Mouse (Mus musculus): Measurements from ENCODE around the gene Tex26. TPM values are rescaled to one million over a fixed set of nuclear protein-coding genes. Genes with fewer than 3 reads are reported as not detected.

Tex26 gene
- polyA plus RNA-seq, 1 experiment from 2014 or later, result 0.27 TPM

DNA sequence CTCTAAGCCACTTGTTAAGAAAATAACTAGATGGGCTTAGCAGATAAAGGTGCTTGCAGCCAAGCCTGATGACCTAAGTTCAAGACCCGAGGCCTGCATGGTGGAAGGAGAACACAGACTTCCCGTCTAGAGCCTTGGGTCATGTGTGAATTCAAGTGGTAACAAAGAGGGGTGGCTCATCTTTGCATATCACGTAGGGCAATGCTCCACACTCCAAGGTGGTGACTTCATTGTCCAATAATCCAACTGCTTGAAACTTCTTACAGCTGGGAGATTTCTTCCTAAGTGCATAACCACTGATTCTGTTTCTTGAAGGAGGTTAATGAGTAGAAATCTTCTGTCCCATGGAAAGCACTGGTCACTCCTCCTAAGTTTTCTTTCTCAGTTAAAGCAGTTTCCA, 22.6 kb downstream of the Tex26 start:
- no peak overlapping the region for H3K4me3 ChIP-seq (ENCODE audit: low read depth, low read length)

DNA sequence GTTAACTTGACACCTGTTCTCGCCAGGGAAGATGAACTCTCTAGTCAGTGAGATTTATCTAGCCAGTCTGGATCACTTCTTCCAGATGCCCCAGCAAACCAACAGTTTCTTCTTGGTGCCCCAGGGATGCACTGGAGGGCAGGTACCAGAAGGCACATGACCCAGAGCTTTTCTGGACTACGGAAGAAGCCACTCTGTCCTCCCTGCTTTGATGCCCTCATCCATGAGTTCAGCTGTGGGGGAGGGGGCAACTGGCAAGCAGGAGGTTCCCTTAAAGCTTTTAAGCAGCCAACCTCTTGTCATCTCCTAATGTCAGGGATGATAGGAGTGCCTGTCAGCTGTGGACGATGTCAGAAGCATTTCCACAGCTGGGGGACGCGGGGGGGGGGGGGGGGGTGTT, 25.8 kb downstream of the Tex26 start:
- Histone ChIP-seq H3K27ac (replicated peaks) (no peak overlapping the region), H3K4me3 (ENCODE audit: low read depth, low read length) (no peak overlapping the region), H3K9ac (ENCODE audit: low read length) (no peak overlapping the region), H3K9me3 (ENCODE audit: control insufficient read depth, low read length) (no peaks in the 10 kb centered on the region), H3K36me3 (ENCODE audit: control insufficient read depth, insufficient read depth, low read length) (no peaks in the 10 kb centered on the region), H3K4me2 (replicated peaks; ENCODE audit: low read depth) (no peak overlapping the region), H3K27me3 (ENCODE audit: control insufficient read depth, insufficient read depth, low read length) (no peaks in the 10 kb centered on the region), H3K4me1 (replicated peaks; ENCODE audit: control insufficient read depth, insufficient read depth) (no peaks in the 10 kb centered on the region)
- ATAC-seq (ENCODE audit: low FRiP score, low TSS enrichment) (no peak), DNase-seq (ENCODE audit: low spot score) (no peak)
- WGBS, result 45% methylated on average over 5 of the region's 5 CpGs
- TF ChIP-seq CTCF (IDR thresholded peaks at IDR 0.05; ENCODE audit: low read depth) (no peak), EP300 (optimal IDR thresholded peaks at IDR 0.05) (no peak)

More for the DNA sequence above, 22.6 kb downstream of the Tex26 start:
- Histone ChIP-seq H3K9me3 (ENCODE audit: control insufficient read depth, low read length) (no peaks in the 10 kb centered on the region), H3K4me1 (replicated peaks; ENCODE audit: control insufficient read depth, insufficient read depth) (no peaks in the 10 kb centered on the region), H3K36me3 (ENCODE audit: control insufficient read depth, insufficient read depth, low read length) (no peaks in the 10 kb centered on the region), H3K27me3 (ENCODE audit: control insufficient read depth, insufficient read depth, low read length) (no peaks in the 10 kb centered on the region), H3K27ac (replicated peaks) (no peak overlapping the region), H3K4me2 (replicated peaks; ENCODE audit: low read depth) (no peak overlapping the region), H3K9ac (ENCODE audit: low read length) (no peak overlapping the region)
- no peak for TF ChIP-seq CTCF (IDR thresholded peaks at IDR 0.05; ENCODE audit: low read depth)
- TF ChIP-seq EP300 (optimal IDR thresholded peaks at IDR 0.05), result no peak
- ATAC-seq (ENCODE audit: low FRiP score, low TSS enrichment) (no peak), DNase-seq (ENCODE audit: low spot score) (no peak)
- WGBS, result 56% methylated on average over 3 of the region's 3 CpGs

DNA sequence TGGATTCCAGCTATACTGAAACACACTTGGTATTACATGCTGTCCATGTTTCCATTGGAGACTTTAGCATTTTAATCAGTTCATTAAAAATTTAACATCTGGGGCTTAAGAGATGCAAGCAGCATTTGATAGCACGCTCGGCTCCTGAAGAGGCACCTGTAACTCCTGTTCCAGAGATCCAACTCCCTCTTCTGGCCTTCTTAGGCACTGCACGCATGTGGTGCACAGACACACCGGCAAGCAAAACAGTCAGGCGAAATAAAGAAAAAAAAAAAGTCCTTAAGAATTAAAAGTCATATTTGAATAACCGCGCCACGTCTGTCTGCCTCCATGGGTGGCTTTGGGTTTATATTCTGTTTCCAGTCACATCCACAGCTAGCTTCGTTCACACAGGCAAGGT, 34.7 kb downstream of the Tex26 start:
- DNase-seq (ENCODE audit: low spot score) (no peak), ATAC-seq (ENCODE audit: low FRiP score, low TSS enrichment) (no peak)
- H3K9ac ChIP-seq (ENCODE audit: low read length), result no peak overlapping the region

DNA sequence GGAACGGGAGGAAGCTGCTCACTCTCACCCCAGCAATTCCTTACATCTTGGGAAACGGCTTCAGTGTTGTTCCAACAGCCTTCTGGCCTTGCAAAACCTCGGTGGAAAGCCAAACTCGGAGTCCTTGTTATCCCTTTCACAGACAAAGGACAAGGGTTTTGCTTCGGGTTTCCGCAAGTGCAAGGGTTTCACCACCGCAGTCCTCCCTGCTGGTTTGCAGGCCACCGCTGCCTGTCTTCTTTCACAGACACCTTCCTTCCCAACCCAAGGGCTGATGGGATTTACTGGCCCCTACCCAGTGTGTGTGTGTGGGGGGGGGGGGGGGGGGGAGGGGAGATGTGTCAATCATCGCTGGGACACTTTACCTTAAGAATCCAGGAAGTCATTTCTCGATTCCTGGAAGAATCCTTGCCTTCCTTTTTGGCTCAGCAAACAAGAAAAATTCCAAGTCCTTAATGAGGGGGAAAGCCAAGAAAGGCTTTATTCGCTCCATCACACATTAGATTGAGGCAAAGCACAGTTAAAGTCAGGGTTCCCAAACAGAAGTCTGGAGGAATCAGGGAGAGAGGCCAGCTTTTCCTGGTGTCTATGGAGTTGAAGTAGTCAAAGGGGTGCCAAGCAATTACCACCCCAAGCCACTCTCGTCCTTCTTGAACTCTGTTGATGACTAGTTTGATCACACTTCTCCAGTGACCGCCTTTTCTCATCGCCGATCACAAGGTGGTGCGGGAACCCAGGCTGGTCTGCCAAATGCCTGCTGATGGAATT, 35.4 kb downstream of the Tex26 start:
- no peaks in the 10 kb centered on the region for H3K9me3 ChIP-seq (ENCODE audit: control insufficient read depth, low read length)
- no peaks in the 10 kb centered on the region for H3K27me3 ChIP-seq (ENCODE audit: control insufficient read depth, insufficient read depth, low read length)
- H3K9ac ChIP-seq (ENCODE audit: low read length), result no peak overlapping the region
- TF ChIP-seq EP300 (optimal IDR thresholded peaks at IDR 0.05) (no peak), CTCF (IDR thresholded peaks at IDR 0.05; ENCODE audit: low read depth) (no peak)
- H3K4me2 ChIP-seq (replicated peaks; ENCODE audit: low read depth), result no peak overlapping the region
- H3K27ac ChIP-seq (replicated peaks), result no peak overlapping the region
- no peak overlapping the region for H3K4me3 ChIP-seq (ENCODE audit: low read depth, low read length)
- ATAC-seq (ENCODE audit: low FRiP score, low TSS enrichment) (no peak), DNase-seq (ENCODE audit: low spot score) (no peak)
- WGBS, result 93% methylated on average over 16 of the region's 16 CpGs
- no peaks in the 10 kb centered on the region for H3K36me3 ChIP-seq (ENCODE audit: control insufficient read depth, insufficient read depth, low read length)
- no peaks in the 10 kb centered on the region for H3K4me1 ChIP-seq (replicated peaks; ENCODE audit: control insufficient read depth, insufficient read depth)

More for the DNA sequence above, 34.7 kb downstream of the Tex26 start:
- Histone ChIP-seq H3K27ac (replicated peaks) (no peak overlapping the region), H3K4me1 (replicated peaks; ENCODE audit: control insufficient read depth, insufficient read depth) (no peaks in the 10 kb centered on the region), H3K4me2 (replicated peaks; ENCODE audit: low read depth) (no peak overlapping the region), H3K36me3 (ENCODE audit: control insufficient read depth, insufficient read depth, low read length) (no peaks in the 10 kb centered on the region), H3K27me3 (ENCODE audit: control insufficient read depth, insufficient read depth, low read length) (no peaks in the 10 kb centered on the region), H3K4me3 (ENCODE audit: low read depth, low read length) (no peak overlapping the region), H3K9me3 (ENCODE audit: control insufficient read depth, low read length) (no peaks in the 10 kb centered on the region)
- TF ChIP-seq EP300 (optimal IDR thresholded peaks at IDR 0.05), result no peak
- TF ChIP-seq CTCF (IDR thresholded peaks at IDR 0.05; ENCODE audit: low read depth), result peak; percentile 18; the same call in 1 of the 2 replicates
- WGBS, result 95% methylated on average over 9 of the region's 9 CpGs

DNA sequence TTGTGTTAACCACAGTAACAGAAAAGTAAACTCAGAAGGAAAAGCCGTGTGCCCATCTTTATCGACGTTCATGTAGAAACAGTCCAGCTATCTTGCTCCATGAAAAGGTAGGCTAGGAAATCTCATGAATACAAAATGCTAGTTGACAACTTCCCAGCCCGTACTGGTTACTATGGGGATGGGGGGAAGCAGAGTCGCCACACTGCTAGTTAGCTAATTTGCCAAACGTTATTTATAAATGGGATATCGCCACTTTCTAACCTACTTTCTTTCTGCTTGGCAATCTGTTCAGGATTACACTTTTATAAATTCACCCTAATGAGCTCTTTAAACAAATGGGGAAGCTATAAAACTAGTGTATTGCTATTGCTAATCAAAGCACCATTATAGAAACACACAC, 42.5 kb downstream of the Tex26 start:
- Histone ChIP-seq H3K27ac (replicated peaks) (no peak overlapping the region), H3K4me3 (ENCODE audit: low read depth, low read length) (no peak overlapping the region), H3K9me3 (ENCODE audit: control insufficient read depth, low read length) (no peaks in the 10 kb centered on the region), H3K4me2 (replicated peaks; ENCODE audit: low read depth) (no peak overlapping the region), H3K4me1 (replicated peaks; ENCODE audit: control insufficient read depth, insufficient read depth) (no peaks in the 10 kb centered on the region), H3K9ac (ENCODE audit: low read length) (no peak overlapping the region), H3K27me3 (ENCODE audit: control insufficient read depth, insufficient read depth, low read length) (no peaks in the 10 kb centered on the region), H3K36me3 (ENCODE audit: control insufficient read depth, insufficient read depth, low read length) (no peaks in the 10 kb centered on the region)
- 83% methylated on average over 7 of the region's 7 CpGs for WGBS
- TF ChIP-seq EP300 (optimal IDR thresholded peaks at IDR 0.05), result no peak
- DNase-seq (ENCODE audit: low spot score) (no peak), ATAC-seq (ENCODE audit: low FRiP score, low TSS enrichment) (no peak)

DNA sequence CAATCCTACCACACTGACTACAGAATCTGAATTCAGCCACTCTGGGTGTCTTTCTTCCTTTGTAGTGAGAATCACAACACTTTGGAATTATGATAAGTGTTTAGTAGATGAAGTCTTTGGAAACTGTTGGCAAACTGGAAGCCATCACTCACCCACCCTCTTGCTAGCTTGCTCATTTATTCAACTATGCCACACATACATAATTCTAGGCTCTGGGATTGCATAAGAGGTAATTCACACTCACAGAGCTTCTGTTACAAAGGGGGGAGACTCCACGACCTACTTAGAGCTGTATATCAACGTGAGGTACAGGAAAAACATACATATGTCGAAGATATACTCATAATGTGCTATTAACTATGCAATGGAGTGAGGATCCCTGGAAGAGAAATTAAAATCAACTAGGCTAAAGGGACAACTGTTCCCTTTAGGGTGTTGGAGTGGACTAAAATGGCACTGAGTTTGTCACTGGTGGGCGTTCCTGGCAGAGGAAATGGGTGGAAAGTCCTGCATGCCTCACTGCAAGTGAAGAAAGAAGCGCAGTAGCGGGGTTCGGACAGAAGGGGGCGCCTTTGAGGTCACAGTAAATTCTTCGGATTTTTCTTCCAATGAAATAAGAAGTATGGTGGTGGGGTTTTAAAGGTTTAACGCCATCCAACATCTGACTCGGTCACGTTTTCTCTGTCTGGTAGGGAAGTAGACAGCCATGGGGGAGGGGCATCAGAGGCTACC, 44.0 kb downstream of the Tex26 start:
- Histone ChIP-seq H3K36me3 (ENCODE audit: control insufficient read depth, insufficient read depth, low read length) (no peaks in the 10 kb centered on the region), H3K4me1 (replicated peaks; ENCODE audit: control insufficient read depth, insufficient read depth) (no peaks in the 10 kb centered on the region), H3K27ac (replicated peaks) (no peak overlapping the region), H3K4me2 (replicated peaks; ENCODE audit: low read depth) (no peak overlapping the region), H3K4me3 (ENCODE audit: low read depth, low read length) (no peak overlapping the region), H3K9me3 (ENCODE audit: control insufficient read depth, low read length) (no peaks in the 10 kb centered on the region), H3K9ac (ENCODE audit: low read length) (no peak overlapping the region), H3K27me3 (ENCODE audit: control insufficient read depth, insufficient read depth, low read length) (no peaks in the 10 kb centered on the region)
- 65% methylated on average over 12 of the region's 12 CpGs for WGBS
- DNase-seq (ENCODE audit: low spot score) (no peak), ATAC-seq (ENCODE audit: low FRiP score, low TSS enrichment) (no peak)
- TF ChIP-seq EP300 (optimal IDR thresholded peaks at IDR 0.05) (no peak), CTCF (IDR thresholded peaks at IDR 0.05; ENCODE audit: low read depth) (peak; percentile 44)
